Mouse (Mus musculus) embryonic fibroblast, embryonic 13.5 days (primary cell): Measurements from ENCODE around the gene Duox1.

Source experiments
- CTCF ChIP-seq: IDR thresholded peaks from 2 replicates; pipeline ENCODE4 v1.5.1; 2011; ENCODE audit warnings: mild to moderate bottlenecking, control low read depth, low read length, moderate library complexity, borderline replicate concordance; ENCODE audit not compliant: insufficient read depth
- POLR2A ChIP-seq: IDR thresholded peaks from 2 replicates; pipeline ENCODE4 v1.6.1; 2011; ENCODE audit warnings: low read depth, mild to moderate bottlenecking, control low read depth, low read length, moderate library complexity

DNA sequence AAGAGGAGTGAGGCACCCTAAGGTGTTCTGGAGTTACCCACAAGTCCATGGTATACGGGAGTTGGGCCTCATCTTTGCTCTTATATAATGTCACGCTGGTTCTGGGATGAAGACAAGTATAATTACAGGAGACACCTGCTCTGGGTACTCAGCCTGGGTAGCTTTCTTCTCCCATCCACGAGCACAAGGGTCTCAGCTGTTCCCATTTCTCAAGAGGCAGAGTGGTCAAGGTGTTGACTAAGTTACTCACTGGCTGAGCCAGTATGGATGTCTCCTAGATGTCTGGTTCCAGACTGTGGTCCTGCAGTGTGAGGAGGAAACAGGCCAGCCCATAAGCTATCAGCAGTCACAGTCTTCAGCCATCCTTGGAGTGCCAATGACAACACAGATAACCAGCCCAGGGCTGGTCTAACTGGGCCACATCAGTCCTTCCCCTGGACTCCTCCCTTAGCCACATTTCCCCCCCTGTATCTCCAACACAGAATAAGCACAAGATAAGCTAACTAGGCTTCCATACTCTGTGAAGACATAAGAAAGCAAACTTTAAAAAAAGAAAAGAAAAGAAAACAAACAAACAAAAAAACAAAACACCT, 49.0 kb downstream of the Duox1 start:
- no peak for TF ChIP-seq POLR2A
- no peak for TF ChIP-seq CTCF
